Mouse (Mus musculus): Measurements from ENCODE around the gene Ahcyl2. TPM values are rescaled to one million over a fixed set of nuclear protein-coding genes. Genes with fewer than 3 reads are reported as not detected.

Gene Ahcyl2
- polyA plus RNA-seq, 1 experiment = 32.6 TPM

DNA sequence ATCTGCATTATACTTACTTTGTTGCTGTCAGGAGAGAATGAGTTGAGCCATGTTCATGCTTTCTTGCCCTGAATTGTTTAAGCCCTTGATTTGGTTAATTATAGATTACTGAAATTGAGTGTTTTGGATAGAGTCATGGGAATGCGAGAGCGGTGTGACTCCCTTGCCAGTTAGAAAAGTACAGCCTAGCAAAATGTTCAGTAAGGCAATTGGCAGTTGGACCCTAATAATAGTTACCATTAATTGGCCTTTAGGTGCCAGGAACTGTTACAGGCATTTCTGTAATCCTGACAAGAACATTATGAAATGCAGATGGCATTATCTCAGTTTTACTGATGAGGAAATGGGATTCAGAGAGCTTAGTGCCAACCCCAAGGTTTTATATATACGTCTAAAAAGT lies 4.4 kb downstream of the Ahcyl2 start:
- TF ChIP-seq POLR2A (IDR thresholded peaks at IDR 0.05; ENCODE audit: borderline replicate concordance, extremely low read depth, insufficient read depth, insufficient read length, poor library complexity, severe bottlenecking) (no peak), CTCF (IDR thresholded peaks at IDR 0.05; ENCODE audit: borderline replicate concordance, extremely low read depth, insufficient read depth, insufficient read length) (no peak)
- DNase-seq (ENCODE audit: low read depth) = no peak

GRCm38 (mm10) chr6:29774161-29774560 lies 6.3 kb downstream of the Ahcyl2 start:
- DNase-seq (ENCODE audit: low read depth) = no peak
- TF ChIP-seq POLR2A (IDR thresholded peaks at IDR 0.05; ENCODE audit: borderline replicate concordance, extremely low read depth, insufficient read depth, insufficient read length, poor library complexity, severe bottlenecking) (no peak), CTCF (IDR thresholded peaks at IDR 0.05; ENCODE audit: borderline replicate concordance, extremely low read depth, insufficient read depth, insufficient read length) (no peak)

GRCm38 (mm10) chr6:29775609-29776008 lies 7.8 kb downstream of the Ahcyl2 start:
- DNase-seq (ENCODE audit: low read depth) = peak; percentile 45
- TF ChIP-seq POLR2A (IDR thresholded peaks at IDR 0.05; ENCODE audit: borderline replicate concordance, extremely low read depth, insufficient read depth, insufficient read length, poor library complexity, severe bottlenecking) (no peak), CTCF (IDR thresholded peaks at IDR 0.05; ENCODE audit: borderline replicate concordance, extremely low read depth, insufficient read depth, insufficient read length) (no peak)

- no peak for TF ChIP-seq POLR2A (IDR thresholded peaks at IDR 0.05; ENCODE audit: borderline replicate concordance, extremely low read depth, insufficient read depth, insufficient read length, poor library complexity, severe bottlenecking)
- no peak for TF ChIP-seq CTCF (IDR thresholded peaks at IDR 0.05; ENCODE audit: borderline replicate concordance, extremely low read depth, insufficient read depth, insufficient read length)
- no peak for DNase-seq (ENCODE audit: low read depth)
Measured at GRCm38 (mm10) chr6:29776542-29777237, 8.9 kb downstream of the Ahcyl2 start.

GRCm38 (mm10) chr6:29777238-29777555 lies 9.4 kb downstream of the Ahcyl2 start:
- TF ChIP-seq CTCF (IDR thresholded peaks at IDR 0.05; ENCODE audit: borderline replicate concordance, extremely low read depth, insufficient read depth, insufficient read length) = no peak
- TF ChIP-seq POLR2A (IDR thresholded peaks at IDR 0.05; ENCODE audit: borderline replicate concordance, extremely low read depth, insufficient read depth, insufficient read length, poor library complexity, severe bottlenecking) = no peak
- no peak for DNase-seq (ENCODE audit: low read depth)

- TF ChIP-seq POLR2A (IDR thresholded peaks at IDR 0.05; ENCODE audit: borderline replicate concordance, extremely low read depth, insufficient read depth, insufficient read length, poor library complexity, severe bottlenecking) (no peak), CTCF (IDR thresholded peaks at IDR 0.05; ENCODE audit: borderline replicate concordance, extremely low read depth, insufficient read depth, insufficient read length) (no peak)
- DNase-seq (ENCODE audit: low read depth) = no peak
Measured at GRCm38 (mm10) chr6:29780082-29780481, 12.3 kb downstream of the Ahcyl2 start.

- no peak for DNase-seq (ENCODE audit: low read depth)
- TF ChIP-seq POLR2A (IDR thresholded peaks at IDR 0.05; ENCODE audit: borderline replicate concordance, extremely low read depth, insufficient read depth, insufficient read length, poor library complexity, severe bottlenecking) (no peak), CTCF (IDR thresholded peaks at IDR 0.05; ENCODE audit: borderline replicate concordance, extremely low read depth, insufficient read depth, insufficient read length) (no peak)
Measured at GRCm38 (mm10) chr6:29780571-29780970, 12.8 kb downstream of the Ahcyl2 start.

DNA sequence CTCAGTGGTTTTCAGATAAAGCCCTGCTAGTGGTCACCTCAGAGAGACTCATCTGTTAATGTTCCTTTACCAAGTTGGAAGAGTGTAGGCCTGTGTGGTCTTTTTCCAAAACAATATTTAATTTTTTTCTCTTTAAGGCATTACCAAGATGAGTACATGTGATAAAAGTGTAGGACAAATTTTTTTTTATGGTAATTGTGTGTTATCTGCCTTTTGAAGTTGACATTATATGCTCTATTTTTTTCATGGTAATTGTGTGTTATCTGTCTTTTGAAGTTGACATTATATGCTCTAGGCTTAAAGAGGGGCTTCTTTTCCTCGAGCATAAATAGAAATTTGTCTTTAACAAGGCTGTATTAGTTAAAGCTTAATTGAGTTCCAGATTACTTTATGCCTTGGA lies 14.4 kb downstream of the Ahcyl2 start:
- no peak for DNase-seq (ENCODE audit: low read depth)
- no peak for TF ChIP-seq CTCF (IDR thresholded peaks at IDR 0.05; ENCODE audit: borderline replicate concordance, extremely low read depth, insufficient read depth, insufficient read length)
- no peak for TF ChIP-seq POLR2A (IDR thresholded peaks at IDR 0.05; ENCODE audit: borderline replicate concordance, extremely low read depth, insufficient read depth, insufficient read length, poor library complexity, severe bottlenecking)

GRCm38 (mm10) chr6:29783960-29784359 lies 16.1 kb downstream of the Ahcyl2 start:
- TF ChIP-seq CTCF (IDR thresholded peaks at IDR 0.05; ENCODE audit: borderline replicate concordance, extremely low read depth, insufficient read depth, insufficient read length) = no peak
- no peak for TF ChIP-seq POLR2A (IDR thresholded peaks at IDR 0.05; ENCODE audit: borderline replicate concordance, extremely low read depth, insufficient read depth, insufficient read length, poor library complexity, severe bottlenecking)
- DNase-seq (ENCODE audit: low read depth) = no peak

GRCm38 (mm10) chr6:29784413-29785021 lies 16.7 kb downstream of the Ahcyl2 start:
- TF ChIP-seq CTCF (IDR thresholded peaks at IDR 0.05; ENCODE audit: borderline replicate concordance, extremely low read depth, insufficient read depth, insufficient read length) = no peak
- TF ChIP-seq POLR2A (IDR thresholded peaks at IDR 0.05; ENCODE audit: borderline replicate concordance, extremely low read depth, insufficient read depth, insufficient read length, poor library complexity, severe bottlenecking) = no peak
- DNase-seq (ENCODE audit: low read depth) = no peak

DNA sequence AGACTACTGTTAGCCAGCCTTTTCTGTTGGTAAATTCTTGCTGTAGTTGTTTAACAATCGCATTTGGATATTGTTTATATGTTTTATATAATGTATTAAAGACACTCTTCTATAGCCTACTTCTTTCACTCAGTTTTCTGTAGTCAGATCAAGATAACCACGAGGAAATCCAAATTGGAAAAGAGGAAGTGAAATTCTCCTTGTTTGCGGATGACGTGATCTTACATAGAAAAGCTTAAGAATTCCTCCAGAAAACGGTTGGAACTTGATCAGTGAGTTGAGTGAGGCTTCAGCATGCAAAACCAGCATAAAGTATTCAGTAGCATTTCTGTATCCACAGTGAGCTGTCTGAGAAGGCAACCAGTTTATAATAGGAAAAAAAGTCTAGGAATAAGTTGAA lies 17.9 kb downstream of the Ahcyl2 start:
- DNase-seq (ENCODE audit: low read depth) = no peak
- no peak for TF ChIP-seq POLR2A (IDR thresholded peaks at IDR 0.05; ENCODE audit: borderline replicate concordance, extremely low read depth, insufficient read depth, insufficient read length, poor library complexity, severe bottlenecking)
- no peak for TF ChIP-seq CTCF (IDR thresholded peaks at IDR 0.05; ENCODE audit: borderline replicate concordance, extremely low read depth, insufficient read depth, insufficient read length)

GRCm38 (mm10) chr6:29788779-29789350 lies 21.1 kb downstream of the Ahcyl2 start:
- TF ChIP-seq POLR2A (IDR thresholded peaks at IDR 0.05; ENCODE audit: borderline replicate concordance, extremely low read depth, insufficient read depth, insufficient read length, poor library complexity, severe bottlenecking) = no peak
- no peak for TF ChIP-seq CTCF (IDR thresholded peaks at IDR 0.05; ENCODE audit: borderline replicate concordance, extremely low read depth, insufficient read depth, insufficient read length)
- DNase-seq (ENCODE audit: low read depth) = peak; percentile 71
